Mouse (Mus musculus): ENCODE data around the gene Amph. TPM values are rescaled to one million over a fixed set of nuclear protein-coding genes. Genes with fewer than 3 reads are reported as not detected.

Gene Amph
- polyA plus RNA-seq (2014; fragmentation: Illumina TruSeq; extraction: RNeasy Lipid Tissue Mini Kit (QIAGEN cat#74804); ENCODE audit: low read depth, low replicate concordance), result 0.40 TPM

DNA sequence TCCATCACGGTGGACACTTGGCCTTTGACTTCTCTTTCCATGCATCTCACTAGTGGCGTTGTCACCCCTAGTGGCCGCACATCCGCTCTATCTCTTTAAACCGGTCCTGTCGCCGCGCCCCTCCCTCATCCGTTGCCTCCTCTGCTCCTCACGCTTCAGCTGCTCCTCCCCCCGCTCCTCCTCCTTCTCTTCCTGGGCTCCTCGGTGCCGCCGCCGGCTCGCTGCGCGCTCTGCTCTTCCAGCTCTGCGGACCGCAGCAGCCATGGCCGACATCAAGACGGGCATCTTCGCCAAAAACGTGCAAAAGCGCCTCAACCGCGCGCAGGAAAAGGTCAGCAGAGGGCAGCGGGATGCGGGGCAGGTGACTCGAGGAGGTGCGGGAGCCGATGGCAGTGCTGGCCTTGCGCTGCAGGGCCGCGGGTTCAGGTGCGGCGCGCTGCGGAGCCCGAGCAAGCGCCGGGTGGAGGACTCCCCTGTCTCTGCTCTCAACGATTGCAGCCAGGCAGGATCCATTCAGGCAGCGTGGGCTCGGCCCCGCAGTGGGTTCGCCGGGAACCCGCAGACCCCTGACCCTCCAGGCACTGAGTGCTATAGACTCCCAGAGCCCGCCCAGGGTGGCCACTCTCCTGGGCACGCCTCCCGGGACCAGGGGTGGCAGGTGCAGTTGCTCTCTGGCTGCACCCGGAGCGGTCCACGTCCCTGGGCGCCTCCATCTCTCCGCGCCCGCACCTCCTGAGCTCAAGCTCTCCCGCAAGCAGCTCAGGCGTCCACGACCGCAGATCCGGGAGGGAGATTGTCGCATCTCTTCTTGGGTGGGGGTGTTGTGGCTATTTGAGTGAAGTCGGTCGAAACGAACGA lies at the start of gene Amph:
Gene Amph, plus strand, starts transcription at position 35 of the 858 bp plus-strand sequence.

Other genes with a start within 250 kb of the Amph start
- 131 TPM for gene Vps41, start 230.9 kb upstream of the Amph start, polyA plus RNA-seq (2014; fragmentation: Illumina TruSeq; extraction: RNeasy Lipid Tissue Mini Kit (QIAGEN cat#74804); ENCODE audit: low read depth, low replicate concordance)

All from kidney, adult 10 weeks (tissue).